Mouse (Mus musculus) ovary, adult 2 months (tissue): ENCODE data around the gene Olfr56. TPM values are rescaled to one million over a fixed set of nuclear protein-coding genes. Genes with fewer than 3 reads are reported as not detected.

Source experiments
- polyA plus RNA-seq: library from polyadenylated mRNA; depleted of rRNA; stranded (reverse); fragments of >200 nt; gene quantifications from 2 replicates; pipeline ENCODE4 v1.2.3, GENCODE M21; 2012; rRNA removed

The Olfr56 gene
- 0.07 and 0.11 TPM in 2 replicates for polyA plus RNA-seq

DNA sequence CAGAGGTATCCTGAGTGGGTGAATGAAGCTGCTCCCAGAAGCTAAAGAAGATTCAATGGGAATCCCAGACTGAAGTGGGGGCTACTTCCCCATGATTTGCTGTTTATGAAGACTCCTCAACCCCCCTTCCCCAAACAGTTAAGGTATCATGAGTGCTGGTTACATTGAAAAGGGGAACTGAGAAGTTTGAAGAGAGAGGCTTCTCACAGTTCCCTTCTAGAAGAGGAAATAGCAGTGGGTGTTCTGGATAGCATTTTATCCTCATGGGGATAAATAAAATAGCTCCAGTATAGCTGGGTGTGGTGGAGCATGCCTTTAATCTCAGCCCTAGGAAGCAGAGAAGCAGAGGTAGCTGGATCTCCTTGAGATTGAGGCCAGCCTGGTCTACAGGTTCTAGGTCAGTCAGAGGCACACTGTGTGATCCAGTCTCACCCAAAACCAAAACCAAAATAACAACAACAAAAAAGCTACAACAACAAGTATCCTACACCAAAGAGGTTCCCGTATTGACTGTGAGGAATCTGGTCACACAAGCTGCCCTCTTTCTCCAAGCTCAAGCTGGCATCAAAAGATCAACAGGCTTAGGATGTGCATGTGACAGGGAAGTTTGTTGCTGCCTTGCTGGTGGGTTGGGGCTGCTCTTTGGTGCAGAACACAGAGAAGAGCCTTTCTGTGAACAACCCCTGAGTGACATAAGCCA, at the start of gene Olfr56:
TSS of gene Olfr56 (plus strand) at position 650 of the 700 bp plus-strand sequence.

DNA sequence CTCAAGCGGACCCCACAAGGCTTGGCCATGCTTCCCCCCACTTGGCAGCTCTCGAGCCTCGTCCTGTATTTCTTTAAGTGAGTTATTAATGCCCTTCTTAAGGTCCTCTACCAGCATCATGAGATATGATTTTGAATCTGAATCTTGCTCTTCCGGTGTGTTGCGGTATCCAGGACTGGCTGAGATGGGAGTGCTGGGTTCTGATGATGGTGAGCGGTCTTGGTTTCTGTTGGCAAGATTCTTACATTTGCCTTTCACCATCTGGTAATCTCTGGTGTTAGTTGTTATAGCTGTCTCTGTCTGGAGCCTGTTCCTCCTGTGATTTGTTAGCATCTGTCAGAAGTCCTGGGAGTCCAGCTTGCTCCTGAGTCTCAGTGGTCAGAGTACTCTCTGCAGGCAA, 32.6 kb upstream of the Olfr56 start, which contains the start of gene Psme2b:
TSS of gene Psme2b (minus strand) at position 101 of the 400 bp plus-strand sequence.

DNA sequence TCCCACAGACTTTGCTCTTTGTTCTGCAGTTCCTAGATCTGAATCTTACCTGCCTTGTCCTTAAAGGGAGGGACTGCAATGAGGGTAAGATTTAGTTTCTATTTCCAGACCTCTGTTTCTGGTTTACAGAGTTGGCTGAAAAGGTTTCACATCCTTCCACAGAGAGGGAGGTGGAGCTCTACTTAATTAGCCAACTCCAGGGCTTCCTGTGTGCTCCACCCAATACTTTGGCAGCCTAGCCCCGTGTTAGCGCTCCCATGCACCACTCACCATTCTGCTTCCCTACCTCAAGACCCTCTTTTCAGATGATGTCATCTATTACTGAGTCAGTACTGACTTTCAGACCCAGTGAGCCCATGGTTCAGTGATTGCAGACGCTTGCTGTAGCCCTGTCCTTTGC, 562 bp downstream of the Olfr56 start, which contains the start of gene 9930111J21Rik1:
TSS of gene 9930111J21Rik1 (minus strand) at position 148 of the 400 bp plus-strand sequence.

DNA sequence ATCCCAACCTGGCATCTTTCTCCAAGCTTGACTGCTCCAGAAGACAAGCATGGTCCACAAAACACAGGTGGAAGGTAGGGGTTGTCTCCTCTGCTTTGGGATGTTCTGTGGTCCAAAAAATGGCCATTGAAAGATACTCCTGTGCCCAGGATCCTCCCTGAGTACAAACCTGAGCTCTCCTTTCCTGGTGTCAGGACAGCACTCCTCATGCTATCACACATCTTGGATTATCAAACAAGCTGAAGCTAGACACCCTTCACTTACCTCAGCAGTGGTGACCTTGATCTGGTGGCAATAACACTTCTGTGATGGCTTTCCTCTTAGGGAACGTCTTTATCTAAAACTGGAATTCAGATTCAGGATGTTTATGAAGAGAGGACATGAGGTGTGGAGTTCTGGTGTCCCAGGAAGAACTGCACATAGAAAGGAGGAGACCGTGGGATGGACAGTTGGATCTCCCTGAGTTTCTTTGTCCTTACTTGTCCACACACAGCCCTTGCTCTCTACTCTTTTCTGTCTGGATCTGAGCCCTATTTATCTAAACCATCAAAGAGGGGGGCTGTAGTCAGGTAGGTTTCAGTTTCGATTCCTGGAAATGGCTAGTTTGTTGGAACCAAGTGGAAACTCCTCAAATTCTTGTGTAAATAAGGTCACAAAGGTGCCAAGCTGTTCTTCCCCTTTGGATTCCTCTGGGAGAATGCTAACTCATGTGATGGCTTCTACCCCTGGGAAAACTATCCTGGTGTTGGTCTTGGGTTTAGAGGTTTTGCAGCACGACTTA, 13.2 kb downstream of the Olfr56 start, which contains the start of gene Gm12185:
TSS of gene Gm12185 (minus strand) at position 487 of the 781 bp plus-strand sequence.

DNA sequence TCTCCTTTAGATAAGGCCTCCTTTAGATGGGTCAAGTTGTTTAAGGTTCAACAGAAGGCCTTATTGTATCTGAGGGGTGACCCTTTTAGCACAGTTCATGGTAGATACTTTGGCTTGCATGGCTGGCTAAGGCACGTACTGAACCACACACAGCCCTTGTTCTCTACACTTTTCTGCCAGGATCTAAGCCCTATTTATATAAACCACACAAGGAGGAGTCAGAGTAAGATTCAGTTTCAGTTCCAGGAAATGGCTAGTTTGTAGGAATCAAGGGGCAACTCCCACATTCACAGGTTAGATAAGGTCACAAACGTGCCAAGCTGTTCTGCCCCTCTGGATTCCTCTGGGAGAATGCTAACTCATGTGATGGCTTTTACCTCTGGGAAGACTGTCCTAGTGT, 15.3 kb downstream of the Olfr56 start, which contains the start of gene Tgtp1:
TSS of gene Tgtp1 (minus strand) at position 155 of the 400 bp plus-strand sequence.

DNA sequence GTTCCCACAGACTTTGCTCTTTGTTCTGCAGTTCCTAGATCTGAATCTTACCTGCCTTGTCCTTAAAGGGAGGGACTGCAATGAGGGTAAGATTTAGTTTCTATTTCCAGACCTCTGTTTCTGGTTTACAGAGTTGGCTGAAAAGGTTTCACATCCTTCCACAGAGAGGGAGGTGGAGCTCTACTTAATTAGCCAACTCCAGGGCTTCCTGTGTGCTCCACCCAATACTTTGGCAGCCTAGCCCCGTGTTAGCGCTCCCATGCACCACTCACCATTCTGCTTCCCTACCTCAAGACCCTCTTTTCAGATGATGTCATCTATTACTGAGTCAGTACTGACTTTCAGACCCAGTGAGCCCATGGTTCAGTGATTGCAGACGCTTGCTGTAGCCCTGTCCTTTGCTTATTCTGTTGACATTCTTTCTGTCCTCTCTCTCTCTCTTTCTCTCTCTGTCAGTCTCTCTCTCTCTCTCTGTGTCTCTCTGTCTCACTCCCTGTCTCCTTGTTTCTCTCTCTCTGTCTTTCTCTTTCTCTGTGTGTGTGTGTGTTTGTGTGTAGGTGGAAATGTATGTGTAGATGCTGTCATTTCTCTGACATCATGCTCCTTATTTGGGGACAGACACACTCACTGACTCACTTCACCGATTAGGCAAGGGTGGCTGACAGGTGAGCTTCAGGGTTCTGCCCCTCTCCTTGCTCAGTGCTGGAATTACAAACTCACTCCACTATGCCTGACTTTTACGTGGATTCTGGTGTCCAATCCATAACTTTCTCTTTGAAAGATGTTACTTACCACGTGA, 72.6 kb downstream of the Olfr56 start, which contains the start of gene 9930111J21Rik2:
TSS of gene 9930111J21Rik2 (minus strand) at position 150 of the 799 bp plus-strand sequence.

DNA sequence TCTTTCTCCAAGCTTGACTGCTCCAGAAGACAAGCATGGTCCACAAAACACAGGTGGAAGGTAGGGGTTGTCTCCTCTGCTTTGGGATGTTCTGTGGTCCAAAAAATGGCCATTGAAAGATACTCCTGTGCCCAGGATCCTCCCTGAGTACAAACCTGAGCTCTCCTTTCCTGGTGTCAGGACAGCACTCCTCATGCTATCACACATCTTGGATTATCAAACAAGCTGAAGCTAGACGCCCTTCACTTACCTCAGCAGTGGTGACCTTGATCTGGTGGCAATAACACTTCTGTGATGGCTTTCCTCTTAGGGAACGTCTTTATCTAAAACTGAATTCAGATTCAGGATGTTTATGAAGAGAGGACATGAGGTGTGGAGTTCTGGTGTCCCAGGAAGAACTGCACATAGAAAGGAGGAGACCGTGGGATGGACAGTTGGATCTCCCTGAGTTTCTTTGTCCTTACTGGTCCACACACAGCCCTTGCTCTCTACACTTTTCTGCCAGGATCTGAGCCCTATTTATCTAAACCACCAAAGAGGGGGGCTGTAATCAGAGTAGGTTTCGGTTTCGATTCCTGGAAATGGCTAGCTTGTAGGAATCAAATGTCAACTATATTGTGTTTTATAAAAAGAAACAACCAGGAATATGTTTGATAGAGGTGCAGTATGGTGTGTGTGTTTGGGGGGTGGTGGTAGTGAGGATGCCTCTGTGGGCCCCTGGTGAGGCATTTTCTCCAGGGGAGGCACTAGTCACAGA, 85.2 kb downstream of the Olfr56 start, which contains the start of gene Tgtp2:
TSS of gene Tgtp2 (minus strand) at position 494 of the 757 bp plus-strand sequence.

DNA sequence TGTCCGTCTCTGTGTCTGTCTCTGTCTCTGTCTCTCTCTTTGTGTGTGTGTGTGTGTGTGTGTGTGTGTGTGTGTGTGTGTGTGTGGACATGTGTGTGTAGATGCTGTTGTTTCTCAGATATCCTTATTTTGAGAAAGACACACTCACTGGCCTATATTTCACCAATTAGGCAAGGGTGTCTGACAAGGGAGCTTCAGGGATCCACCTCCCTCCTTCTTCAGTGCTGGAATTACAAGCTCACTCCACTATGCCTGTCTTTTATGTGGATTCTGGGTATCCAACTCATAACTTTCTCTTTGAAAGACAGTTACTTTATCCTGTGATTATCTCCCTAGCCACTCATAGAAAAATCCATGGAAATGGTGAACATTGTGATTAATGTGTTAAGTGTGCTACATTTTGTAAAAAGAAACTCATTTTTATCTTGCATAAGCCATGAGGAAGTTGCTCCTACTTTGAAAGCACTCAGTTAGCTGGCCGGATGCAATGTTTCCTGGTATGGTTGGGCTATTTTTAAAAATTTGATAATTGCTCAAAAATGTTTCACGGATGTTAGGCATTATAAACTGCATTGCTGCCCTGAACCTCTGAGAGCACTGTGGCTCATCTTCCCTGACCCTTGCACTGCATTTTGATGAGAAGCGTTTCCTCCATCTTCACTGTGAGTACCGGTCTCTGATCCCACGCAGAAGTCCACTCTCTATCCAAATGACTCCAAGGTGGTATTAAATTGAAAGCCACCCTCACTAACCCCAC, 97.5 kb downstream of the Olfr56 start, which contains the start of gene Ifi47:
TSS of gene Ifi47 (plus strand) at position 587 of the 757 bp plus-strand sequence.

DNA sequence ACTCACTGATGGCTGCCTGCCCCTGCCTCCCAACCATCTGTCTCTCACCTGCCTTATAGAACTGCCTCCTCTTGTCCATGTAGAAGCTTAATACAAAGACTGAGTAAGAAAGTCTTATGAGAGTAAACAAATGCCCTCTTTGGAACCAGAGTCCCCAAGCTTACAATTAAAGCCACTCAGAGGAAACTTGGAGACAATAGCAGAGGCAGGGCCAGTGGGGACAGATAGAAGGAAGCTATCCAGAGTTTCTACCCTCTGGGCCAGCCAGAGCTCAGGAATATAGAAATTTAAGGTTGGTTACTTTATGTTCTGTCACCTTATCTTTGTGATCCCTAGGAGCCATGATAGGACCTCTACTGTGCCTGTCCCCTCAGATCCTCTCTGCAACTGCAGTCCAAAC, 136.1 kb downstream of the Olfr56 start, which contains the start of gene Olfr1396:
TSS of gene Olfr1396 (minus strand) at position 101 of the 400 bp plus-strand sequence.

DNA sequence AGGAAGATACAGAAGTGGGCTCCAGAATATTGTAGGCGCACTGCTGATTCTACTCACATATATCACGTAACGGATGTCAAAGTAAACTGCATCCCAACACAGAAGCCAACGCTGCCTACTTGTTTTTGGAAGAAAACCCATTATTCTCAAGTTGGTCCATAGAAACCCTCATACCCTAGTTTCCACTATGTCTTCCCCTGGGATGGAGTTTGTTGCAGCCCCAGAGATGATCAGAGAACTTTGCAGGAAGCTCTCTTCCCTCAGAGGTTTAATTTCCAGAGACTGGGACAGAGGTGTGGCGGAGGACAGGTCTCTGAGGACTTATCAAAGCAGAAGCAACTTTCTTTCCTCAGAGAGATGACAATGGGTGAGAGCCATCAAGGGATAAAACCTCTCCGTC, 163.3 kb downstream of the Olfr56 start, which contains the start of gene Olfr1395:
TSS of gene Olfr1395 (plus strand) at position 301 of the 400 bp plus-strand sequence.

DNA sequence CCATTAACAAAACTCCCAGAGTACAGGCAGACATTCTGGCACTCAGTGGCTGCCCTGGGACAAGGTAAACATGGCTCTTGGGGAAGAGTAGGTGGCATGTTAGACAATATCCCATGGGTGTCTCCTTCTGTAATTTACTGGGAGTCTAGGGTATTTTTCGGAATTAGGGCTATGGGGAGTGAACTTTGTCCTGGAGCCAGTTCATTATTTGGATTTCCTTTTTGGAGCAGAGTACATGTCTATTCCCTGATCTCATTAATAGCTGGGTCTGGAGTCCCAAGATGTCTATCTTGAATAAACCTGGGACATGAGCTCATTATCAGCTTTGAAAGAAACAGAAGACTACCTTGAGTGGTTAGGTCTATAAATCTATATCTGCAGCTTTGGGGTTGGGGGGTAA, 175.4 kb downstream of the Olfr56 start, which contains the start of gene Olfr1394:
TSS of gene Olfr1394 (plus strand) at position 301 of the 400 bp plus-strand sequence.

Other genes with a start within 250 kb of the Olfr56 start
- 3,049 and 4,867 TPM in 2 replicates for gene Rack1, start 178.6 kb upstream of the Olfr56 start, polyA plus RNA-seq
- gene Trim41, start 161.5 kb upstream of the Olfr56 start, polyA plus RNA-seq = 33.9 and 35.4 TPM in 2 replicates
- gene Trim7, start 152.7 kb upstream of the Olfr56 start, polyA plus RNA-seq = 22.2 and 25.4 TPM in 2 replicates
- gene Gm12184, start 152.2 kb upstream of the Olfr56 start, polyA plus RNA-seq = 16.3 and 26.6 TPM in 2 replicates
- 7.1 and 9.1 TPM in 2 replicates for gene Irgm1, start 107.2 kb upstream of the Olfr56 start, polyA plus RNA-seq
- gene Gm5431, start 76.7 kb upstream of the Olfr56 start, polyA plus RNA-seq = 0.15 and 0.18 TPM in 2 replicates
- gene Psme2b, start 32.7 kb upstream of the Olfr56 start, polyA plus RNA-seq = 1.7 and 3.1 TPM in 2 replicates
- 1.0 and 1.5 TPM in 2 replicates for gene 9930111J21Rik1, start 509 bp downstream of the Olfr56 start, polyA plus RNA-seq
- gene Gm12185, start 13.3 kb downstream of the Olfr56 start, polyA plus RNA-seq = 0.03 and 0.05 TPM in 2 replicates
- 0.43 and 0.56 TPM in 2 replicates for gene Tgtp1, start 15.3 kb downstream of the Olfr56 start, polyA plus RNA-seq
- 0.54 and 1.0 TPM in 2 replicates for gene 9930111J21Rik2, start 72.4 kb downstream of the Olfr56 start, polyA plus RNA-seq
- 2.0 TPM in 2 replicates for gene Tgtp2, start 85.3 kb downstream of the Olfr56 start, polyA plus RNA-seq
- 2.3 and 4.1 TPM in 2 replicates for gene Ifi47, start 97.7 kb downstream of the Olfr56 start, polyA plus RNA-seq
- 0.52 TPM in 1 of 2 replicates, not detected in the other for gene Olfr1396, start 136.0 kb downstream of the Olfr56 start, polyA plus RNA-seq
- not detected in 2 replicates for gene Olfr1395, start 163.4 kb downstream of the Olfr56 start, polyA plus RNA-seq
- gene Olfr1394, start 175.5 kb downstream of the Olfr56 start, polyA plus RNA-seq = not detected in 2 replicates
- gene Btnl9, start 208.3 kb downstream of the Olfr56 start, polyA plus RNA-seq = 7.7 and 9.6 TPM in 2 replicates
- gene Zfp62, start 224.4 kb downstream of the Olfr56 start, polyA plus RNA-seq = 0.97 and 1.0 TPM in 2 replicates